Mouse (Mus musculus) bone marrow macrophage, adult 2 months (primary cell): ENCODE measurements around the gene Ctnnd2. TPM values are rescaled to one million over a fixed set of nuclear protein-coding genes. Genes with fewer than 3 reads are reported as not detected.

ENCODE experiments used
- H3K27ac ChIP-seq: 2 replicates; pipeline ENCODE4 v1.5.1; 2012; ENCODE audit warnings: low read depth, low read length; ENCODE audit not compliant: insufficient read depth
- H3K4me1 ChIP-seq: 2 replicates; pipeline ENCODE4 v1.6.1; 2012; ENCODE audit warnings: low read length; ENCODE audit not compliant: control insufficient read depth, insufficient read depth
- H3K4me3 ChIP-seq: 2 replicates; pipeline ENCODE4 v1.5.1; 2012; ENCODE audit warnings: mild to moderate bottlenecking, low read length, moderate library complexity; ENCODE audit not compliant: insufficient read depth
- CTCF ChIP-seq: IDR thresholded peaks from 2 replicates; pipeline ENCODE4 v1.5.1; 2012; ENCODE audit warnings: low read depth, mild to moderate bottlenecking, low read length, moderate library complexity
- POLR2A ChIP-seq: IDR thresholded peaks from 2 replicates; pipeline ENCODE4 v1.6.1; 2012; ENCODE audit warnings: mild to moderate bottlenecking, low read depth, low read length, borderline replicate concordance
- polyA plus RNA-seq: library from polyadenylated mRNA; stranded (reverse); fragments of >200 nt; gene quantifications from 2 replicates; pipeline ENCODE4 v1.2.4, GENCODE M21; 2012; ENCODE audit not compliant: missing spikeins, insufficient read depth, insufficient read length

Ctnnd2 gene
- polyA plus RNA-seq, 1 experiment, result 0.58 TPM

- Histone ChIP-seq H3K4me3 (no peak overlapping the region), H3K4me1 (no peaks in the 10 kb centered on the region), H3K27ac (no peak overlapping the region)
- TF ChIP-seq POLR2A (no peak), CTCF (no peak)
Measured at GRCm38 (mm10) chr15:31027448-31028230, 855.2 kb downstream of the Ctnnd2 start.

GRCm38 (mm10) chr15:31044983-31045382, 872.6 kb downstream of the Ctnnd2 start:
- TF ChIP-seq CTCF, result no peak
- no peak overlapping the region for H3K27ac ChIP-seq
- H3K4me3 ChIP-seq, result no peak overlapping the region
- H3K4me1 ChIP-seq, result no peaks in the 10 kb centered on the region

GRCm38 (mm10) chr15:31051496-31051895, 879.1 kb downstream of the Ctnnd2 start:
- TF ChIP-seq CTCF, result no peak
- TF ChIP-seq POLR2A, result no peak
- Histone ChIP-seq H3K4me1 (no peaks in the 10 kb centered on the region), H3K4me3 (no peak overlapping the region), H3K27ac (no peak overlapping the region)

GRCm38 (mm10) chr15:31056145-31056544, 883.8 kb downstream of the Ctnnd2 start:
- no peak overlapping the region for H3K27ac ChIP-seq
- TF ChIP-seq POLR2A (no peak), CTCF (no peak)
- no peaks in the 10 kb centered on the region for H3K4me1 ChIP-seq
- H3K4me3 ChIP-seq, result no peak overlapping the region

- H3K4me1 ChIP-seq, result no peaks in the 10 kb centered on the region
- no peak overlapping the region for H3K4me3 ChIP-seq
- TF ChIP-seq CTCF, result no peak
- no peak for TF ChIP-seq POLR2A
- no peak overlapping the region for H3K27ac ChIP-seq
Measured at GRCm38 (mm10) chr15:31058315-31058714, 885.9 kb downstream of the Ctnnd2 start.

- no peak overlapping the region for H3K4me3 ChIP-seq
- TF ChIP-seq POLR2A, result no peak
- no peak for TF ChIP-seq CTCF
- no peak overlapping the region for H3K27ac ChIP-seq
- H3K4me1 ChIP-seq, result no peaks in the 10 kb centered on the region
Measured at GRCm38 (mm10) chr15:31063734-31064133, 891.3 kb downstream of the Ctnnd2 start.

- TF ChIP-seq POLR2A, result no peak
- TF ChIP-seq CTCF, result no peak
- Histone ChIP-seq H3K27ac (no peak overlapping the region), H3K4me3 (no peak overlapping the region), H3K4me1 (no peaks in the 10 kb centered on the region)
Measured at GRCm38 (mm10) chr15:31068127-31068526, 895.7 kb downstream of the Ctnnd2 start.

- TF ChIP-seq POLR2A, result no peak
- Histone ChIP-seq H3K4me3 (no peak overlapping the region), H3K4me1 (no peaks in the 10 kb centered on the region), H3K27ac (no peak overlapping the region)
Measured at GRCm38 (mm10) chr15:31070311-31070710, 897.9 kb downstream of the Ctnnd2 start.
